Mouse (Mus musculus) CH12.LX (cell line): Measurements from ENCODE around the gene Fus. TPM values are rescaled to one million over a fixed set of nuclear protein-coding genes. Genes with fewer than 3 reads are reported as not detected.

Experiments
- DNase-seq: peaks from one replicate; pipeline ENCODE4 v3.0.0-alpha.2; 2013; ENCODE audit errors: extremely low read depth
- H3K27ac ChIP-seq: 2 replicates; pipeline ENCODE4 v1.5.1; 2012; ENCODE audit warnings: low read depth, mild to moderate bottlenecking, control low read depth, moderate library complexity; ENCODE audit not compliant: insufficient read depth
- H3K27me3 ChIP-seq: replicated peaks from 2 replicates; pipeline ENCODE3; 2012; ENCODE audit warnings: inconsistent platforms
- H3K36me3 ChIP-seq, 2 experiments: replicated peaks in 1 of 2; 2 replicates each; pipeline versions ENCODE3 to v1.6.1; 2012; ENCODE audit warnings: inconsistent platforms in 1 of 2, low read length in 1 of 2, mild to moderate bottlenecking in 1 of 2, mixed read lengths in 1 of 2, moderate library complexity in 1 of 2; ENCODE audit not compliant: control insufficient read depth in 1 of 2, insufficient read depth in 1 of 2
- H3K4me1 ChIP-seq, 2 experiments: 2 replicates each; pipeline ENCODE4 v1.6.1; 2012; ENCODE audit warnings: inconsistent platforms in 1 of 2, moderate library complexity in 1 of 2; ENCODE audit not compliant: insufficient read depth in 2 of 2, control insufficient read depth in 1 of 2
- H3K4me2 ChIP-seq: 2 replicates; pipeline ENCODE4 v1.6.1; 2012; ENCODE audit warnings: low read depth, mild to moderate bottlenecking, control low read depth; ENCODE audit not compliant: poor library complexity, insufficient read depth, severe bottlenecking
- H3K4me3 ChIP-seq, 3 experiments: fragments of 150-350 bp in 1 of 3; sonication (generic) in 1 of 3; replicated peaks in 1 of 3; 2 replicates each; pipeline versions ENCODE3 to v1.5.1; 2011 to 2012; ENCODE audit warnings: low read depth in 2 of 3, low read length in 2 of 3, mild to moderate bottlenecking in 2 of 3, moderate library complexity in 2 of 3, control low read depth in 1 of 3, improper control_type of control experiment in 1 of 3, inconsistent platforms in 1 of 3, mixed read lengths in 1 of 3; ENCODE audit not compliant: poor library complexity in 1 of 3
- H3K79me2 ChIP-seq: replicated peaks from 2 replicates; pipeline ENCODE4 v1.6.1; 2012; ENCODE audit warnings: mild to moderate bottlenecking, moderate library complexity; ENCODE audit not compliant: control insufficient read depth, poor library complexity, insufficient read depth, severe bottlenecking; ENCODE audit errors: extremely low read depth
- H3K9ac ChIP-seq: 2 replicates; pipeline ENCODE4 v1.6.1; 2012; ENCODE audit warnings: low read depth, mild to moderate bottlenecking, control low read depth, moderate library complexity; ENCODE audit not compliant: insufficient read depth
- H3K9me3 ChIP-seq: replicated peaks from 2 replicates; pipeline ENCODE3; 2012; ENCODE audit warnings: low read length, inconsistent platforms, mixed read lengths
- BHLHE40 ChIP-seq: IDR thresholded peaks from 2 replicates; pipeline ENCODE4 v1.6.1; 2011; ENCODE audit warnings: mild to moderate bottlenecking, low read depth, low read length, improper control_type of control experiment
- CHD1 ChIP-seq: IDR thresholded peaks from 2 replicates; pipeline ENCODE4 v1.6.1; 2012; ENCODE audit warnings: low read depth, low read length, improper control_type of control experiment, inconsistent platforms
- CTCF ChIP-seq, 2 experiments: IDR thresholded peaks in 1 of 2; conservative IDR thresholded peaks in 1 of 2; 2 replicates each; pipeline ENCODE4 v1.5.1; 2011 to 2012; ENCODE audit warnings: low read depth in 2 of 2, low read length in 2 of 2, improper control_type of control experiment in 1 of 2, inconsistent platforms in 1 of 2, mild to moderate bottlenecking in 1 of 2, moderate library complexity in 1 of 2
- ELF1 ChIP-seq: IDR thresholded peaks from 2 replicates; pipeline ENCODE4 v1.6.1; 2014; ENCODE audit warnings: low read depth, mild to moderate bottlenecking, inconsistent platforms, low read length, improper control_type of control experiment
- ETS1 ChIP-seq: conservative IDR thresholded peaks from 2 replicates; pipeline ENCODE4 v1.6.1; 2012; ENCODE audit warnings: low read depth, mild to moderate bottlenecking, inconsistent platforms, low read length, improper control_type of control experiment, moderate library complexity
- GABPA ChIP-seq: IDR thresholded peaks from 2 replicates; pipeline ENCODE4 v1.6.1; 2012; ENCODE audit warnings: low read depth, low read length, improper control_type of control experiment, inconsistent platforms; ENCODE audit not compliant: insufficient replicate concordance
- IRF4 ChIP-seq: IDR thresholded peaks from 2 replicates; pipeline ENCODE4 v1.6.1; 2014; ENCODE audit warnings: low read depth, mild to moderate bottlenecking, inconsistent platforms, low read length, improper control_type of control experiment
- JUN ChIP-seq: IDR thresholded peaks from 2 replicates; pipeline ENCODE4 v1.6.1; 2011; ENCODE audit warnings: low read depth, mild to moderate bottlenecking, low read length, improper control_type of control experiment, moderate library complexity; ENCODE audit not compliant: insufficient read depth
- JUND ChIP-seq: conservative IDR thresholded peaks from 2 replicates; pipeline ENCODE4 v1.6.1; 2011; ENCODE audit warnings: low read depth, low read length, improper control_type of control experiment
- MAFK ChIP-seq: IDR thresholded peaks from 2 replicates; pipeline ENCODE4 v1.6.1; 2011; ENCODE audit warnings: low read length, improper control_type of control experiment; ENCODE audit not compliant: insufficient replicate concordance
- MAX ChIP-seq: IDR thresholded peaks from 2 replicates; pipeline ENCODE4 v1.6.1; 2011; ENCODE audit warnings: low read length, improper control_type of control experiment
- MAZ ChIP-seq: IDR thresholded peaks from 2 replicates; pipeline ENCODE4 v1.6.1; 2012; ENCODE audit warnings: low read depth, mild to moderate bottlenecking, inconsistent platforms, low read length, improper control_type of control experiment, moderate library complexity
- MEF2A ChIP-seq: IDR thresholded peaks from 2 replicates; pipeline ENCODE4 v1.6.1; 2014; ENCODE audit warnings: low read depth, mild to moderate bottlenecking, inconsistent platforms, low read length, improper control_type of control experiment, borderline replicate concordance
- MYC ChIP-seq: IDR thresholded peaks from 2 replicates; pipeline ENCODE4 v1.6.1; 2011; ENCODE audit warnings: low read depth, mild to moderate bottlenecking, improper control_type of control experiment, low read length
- NRF1 ChIP-seq: IDR thresholded peaks from 2 replicates; pipeline ENCODE4 v1.6.1; 2014; ENCODE audit warnings: low read depth, mild to moderate bottlenecking, inconsistent platforms, low read length, improper control_type of control experiment, moderate library complexity
- PAX5 ChIP-seq: IDR thresholded peaks from 2 replicates; pipeline ENCODE4 v1.6.1; 2012; ENCODE audit warnings: low read length, inconsistent platforms, mixed read lengths
- POLR2A ChIP-seq: IDR thresholded peaks from 2 replicates; pipeline ENCODE4 v1.6.1; 2011; ENCODE audit warnings: low read depth, mild to moderate bottlenecking, improper control_type of control experiment, low read length
- POLR2AphosphoS2 ChIP-seq: IDR thresholded peaks from 2 replicates; pipeline ENCODE4 v1.6.1; 2011; ENCODE audit warnings: low read depth, low read length, improper control_type of control experiment
- RAD21 ChIP-seq: IDR thresholded peaks from 2 replicates; pipeline ENCODE4 v1.6.1; 2011; ENCODE audit warnings: low read depth, mild to moderate bottlenecking, low read length, improper control_type of control experiment, moderate library complexity
- RCOR1 ChIP-seq: conservative IDR thresholded peaks from 2 replicates; pipeline ENCODE4 v1.6.1; 2012; ENCODE audit warnings: low read depth, mild to moderate bottlenecking, inconsistent platforms, low read length, improper control_type of control experiment
- TBP ChIP-seq: conservative IDR thresholded peaks from 2 replicates; pipeline ENCODE4 v1.6.1; 2011; ENCODE audit warnings: low read depth, low read length, improper control_type of control experiment
- UBTF ChIP-seq: IDR thresholded peaks from 2 replicates; pipeline ENCODE4 v1.6.1; 2012; ENCODE audit warnings: low read depth, mild to moderate bottlenecking, inconsistent platforms, low read length, improper control_type of control experiment, moderate library complexity
- ZC3H11A ChIP-seq: IDR thresholded peaks from 2 replicates; pipeline ENCODE4 v1.6.1; 2012; ENCODE audit warnings: low read depth, mild to moderate bottlenecking, inconsistent platforms, low read length, improper control_type of control experiment
- ZNF384 ChIP-seq: IDR thresholded peaks from 2 replicates; pipeline ENCODE4 v1.6.1; 2012; ENCODE audit warnings: low read depth, low read length, improper control_type of control experiment, inconsistent platforms
- dilution Hi-C: fragments of 300-500 bp; cut with MboI; formaldehyde crosslinking; loops from 2 replicates; pipeline ENCODE4 v1.14.3; 2020; ENCODE audit warnings: low sequenced_read_pairs; ENCODE audit not compliant: extremely low pct_unique_long_range_greater_than_20kb, extremely low pct_ligation_motif_present
- in situ Hi-C: fragments of 300-500 bp; cut with MboI; formaldehyde crosslinking; loops from 3 replicates; pipeline ENCODE4 v1.14.3; 2019; ENCODE audit warnings: low sequenced_read_pairs, low pct_ligation_motif_present, low pct_unique_long_range_greater_than_20kb, mixed read lengths
- polyA plus RNA-seq: library from polyadenylated mRNA; unstranded; fragments of >175 nt; gene quantifications from 2 replicates; pipeline ENCODE4 v1.2.1, GENCODE M21; 2012; ENCODE audit warnings: low read depth; ENCODE audit not compliant: insufficient read length
- total RNA-seq, 2 experiments: library from RNA; depleted of rRNA; stranded (reverse); fragments of 300-350 nt in 1 of 2; fragments of >200 nt in 1 of 2; gene quantifications; 2 replicates each; pipeline ENCODE4 v1.2.3; 2012 to 2014

The Fus gene
- total and polyA plus RNA-seq, 3 experiments: 39.2 to 848 (median 57.7) TPM

- Histone ChIP-seq H3K27me3 (no peaks in the 10 kb centered on the region), H3K36me3 (peaks cover 0 to 23% of the 10 kb centered on the region in 2 experiments), H3K4me2 (no peak overlapping the region), H3K9me3 (peaks cover 4% of the 10 kb centered on the region), H3K9ac (no peak overlapping the region), H3K27ac (no peak overlapping the region), H3K4me3 (no peak overlapping the region)
- DNase-seq: no peak
- dilution Hi-C loops (no loop called here), in situ Hi-C loops (loop anchor here (10.0 kb wide), 1 partner anchor 205 kb away; the partner anchor contains the start of gene Cox6a2)
- TF ChIP-seq ETS1 (no peak), POLR2AphosphoS2 (no peak), JUN (no peak), PAX5 (no peak), MEF2A (no peak), CHD1 (no peak), ELF1 (no peak), IRF4 (no peak), MAZ (no peak), MAFK (no peak), POLR2A (no peak)
- TF ChIP-seq, all 38 proteins: peak for 0
- Histone ChIP-seq H3K79me2 (no peaks in the 10 kb centered on the region), H3K4me1 (peaks cover 0 to 2% of the 10 kb centered on the region in 2 experiments; a peak in 2 of 4 replicates)
Measured at GRCm38 (mm10) chr7:127999436-127999835, 32.2 kb downstream of the Fus start.

GRCm38 (mm10) chr7:128000068-128000950 lies 33.1 kb downstream of the Fus start:
- DNase-seq: no peak
- H3K79me2 ChIP-seq: no peaks in the 10 kb centered on the region
- in situ Hi-C loops (no loop called here), dilution Hi-C loops (no loop called here)
- peaks cover 4% of the 10 kb centered on the region for H3K9me3 ChIP-seq
- H3K36me3 ChIP-seq: peaks cover 0 to 14% of the 10 kb centered on the region in 2 experiments
- H3K27ac ChIP-seq: no peak overlapping the region
- TF ChIP-seq UBTF (no peak), CHD1 (no peak), RAD21 (no peak), JUN (no peak), NRF1 (no peak), BHLHE40 (no peak), JUND (no peak), MAX (no peak), MYC (no peak), CTCF (conservative IDR thresholded peaks at IDR 0.05 in 1 of 2, IDR thresholded peaks at IDR 0.05 in 1 of 2; ENCODE audit: low read depth in 2 of 2, low read length in 2 of 2) (no peak), RCOR1 (no peak), TBP (no peak), ZNF384 (no peak), ZC3H11A (no peak), GABPA (no peak)
- H3K4me3 ChIP-seq: no peak overlapping the region
- no peaks in the 10 kb centered on the region for H3K27me3 ChIP-seq
- no peak overlapping the region for H3K4me2 ChIP-seq
- H3K4me1 ChIP-seq: peaks cover 0 to 5% of the 10 kb centered on the region in 2 experiments; a peak in 2 of 4 replicates
- H3K9ac ChIP-seq: no peak overlapping the region
